Mouse (Mus musculus): ENCODE results near the gene Fkbp10. TPM values are rescaled to one million over a fixed set of nuclear protein-coding genes. Genes with fewer than 3 reads are reported as not detected.

Fkbp10 gene
- polyA plus RNA-seq (2012; rRNA removed) = 7.2 and 10.0 TPM in 2 replicates

DNA sequence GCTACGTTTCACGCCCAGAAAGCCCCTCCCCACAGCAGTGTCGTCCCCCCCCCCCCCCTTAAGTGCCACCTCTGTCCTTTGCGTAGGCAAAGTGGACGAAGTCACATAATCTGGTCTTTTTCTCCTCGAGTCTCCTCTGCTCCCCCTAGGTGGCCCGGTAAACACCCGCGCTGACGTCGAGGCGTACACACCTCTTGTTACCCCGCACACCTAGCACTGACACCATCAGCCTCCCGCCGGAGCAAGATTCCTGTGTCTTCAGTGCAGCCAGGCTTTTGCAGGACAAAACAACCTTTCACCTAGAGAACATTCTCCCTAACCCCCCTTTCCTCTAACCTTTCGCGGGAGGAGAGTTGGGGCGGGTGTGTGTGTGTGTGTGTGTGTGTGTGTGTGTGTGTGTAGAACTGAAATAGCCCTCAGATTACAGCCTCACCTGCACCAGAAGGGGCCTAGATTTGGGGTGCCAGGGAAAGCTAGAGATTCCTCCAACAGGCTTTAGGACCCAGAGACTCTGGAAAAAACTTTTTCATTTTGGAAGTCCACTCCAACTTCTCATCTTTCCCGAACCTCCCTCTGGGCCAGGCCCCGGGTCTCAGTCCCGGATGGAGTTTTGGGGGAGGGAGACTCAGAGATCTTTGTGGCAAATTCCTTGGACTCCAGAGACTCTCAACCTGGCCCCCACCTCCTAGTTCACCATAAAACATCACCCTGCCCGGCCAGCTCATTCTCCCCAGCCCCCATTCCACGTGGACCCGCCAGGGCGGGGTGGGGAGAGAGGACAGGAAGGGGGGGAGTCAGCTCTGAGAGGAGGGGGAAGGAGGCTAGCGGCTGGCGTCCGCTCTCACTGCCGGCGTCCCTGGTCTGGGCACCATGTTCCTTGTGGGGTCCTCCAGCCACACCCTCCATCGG lies at the start of gene Fkbp10:
TSS of gene Fkbp10 (plus strand) at position 784 of the 909 bp plus-strand sequence.
- TF ChIP-seq POLR2A (IDR thresholded peaks at IDR 0.05; ENCODE audit: low read depth, low read length) (no peak), CTCF (IDR thresholded peaks at IDR 0.05; ENCODE audit: extremely low read depth, insufficient read length, insufficient replicate concordance, low read depth, low read length) (no peak)

DNA sequence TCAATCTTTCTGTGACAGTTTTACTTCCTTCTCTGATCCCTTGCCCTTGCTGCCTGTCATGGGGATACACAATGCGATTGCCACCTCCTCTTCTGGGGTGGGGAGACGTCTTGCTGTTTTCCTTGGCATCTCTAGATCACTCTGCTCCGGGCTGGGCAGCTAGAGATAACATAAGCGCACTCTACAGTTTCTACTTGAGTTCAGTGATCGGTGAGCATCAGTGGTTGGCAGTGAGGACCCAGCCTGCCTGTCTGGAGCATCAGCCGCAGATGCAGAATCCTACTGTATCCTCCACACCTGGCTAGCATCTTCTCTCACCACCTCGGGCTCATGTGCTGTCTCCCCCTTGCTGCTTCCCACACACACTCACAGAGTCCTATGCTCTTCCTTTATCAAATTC lies 46.4 kb upstream of the Fkbp10 start:
- H3K27me3 ChIP-seq (ENCODE audit: control insufficient read depth, insufficient read depth, low read length) = no peaks in the 10 kb centered on the region
- WGBS = 68% methylated on average over 7 of the region's 7 CpGs
- H3K36me3 ChIP-seq (ENCODE audit: control insufficient read depth, insufficient read depth, low read length) = peaks cover 44% of the 10 kb centered on the region
- no peaks in the 10 kb centered on the region for H3K4me1 ChIP-seq (ENCODE audit: control insufficient read depth, insufficient read depth, insufficient read length, low read length)
- H3K4me3 ChIP-seq (ENCODE audit: low read depth, low read length) = no peak overlapping the region
- H3K27ac ChIP-seq (ENCODE audit: insufficient read depth, low read depth, low read length) = no peak overlapping the region
- TF ChIP-seq CTCF (IDR thresholded peaks at IDR 0.05; ENCODE audit: extremely low read depth, insufficient read length, insufficient replicate concordance, low read depth, low read length) (no peak), POLR2A (IDR thresholded peaks at IDR 0.05; ENCODE audit: low read depth, low read length) (no peak)

More for the DNA sequence above, at the start of gene Fkbp10:
- Histone ChIP-seq H3K27me3 (ENCODE audit: control insufficient read depth, insufficient read depth, low read length) (peaks cover 11% of the 10 kb centered on the region), H3K36me3 (ENCODE audit: control insufficient read depth, insufficient read depth, low read length) (no peaks in the 10 kb centered on the region), H3K27ac (ENCODE audit: insufficient read depth, low read depth, low read length) (peak within 1 kb of the TSS; percentile 73), H3K4me1 (ENCODE audit: control insufficient read depth, insufficient read depth, insufficient read length, low read length) (peaks cover 13% of the 10 kb centered on the region), H3K4me3 (ENCODE audit: low read depth, low read length) (peak within 1 kb of the TSS; percentile 65)
- WGBS = 4% methylated on average over 31 of the region's 31 CpGs

DNA sequence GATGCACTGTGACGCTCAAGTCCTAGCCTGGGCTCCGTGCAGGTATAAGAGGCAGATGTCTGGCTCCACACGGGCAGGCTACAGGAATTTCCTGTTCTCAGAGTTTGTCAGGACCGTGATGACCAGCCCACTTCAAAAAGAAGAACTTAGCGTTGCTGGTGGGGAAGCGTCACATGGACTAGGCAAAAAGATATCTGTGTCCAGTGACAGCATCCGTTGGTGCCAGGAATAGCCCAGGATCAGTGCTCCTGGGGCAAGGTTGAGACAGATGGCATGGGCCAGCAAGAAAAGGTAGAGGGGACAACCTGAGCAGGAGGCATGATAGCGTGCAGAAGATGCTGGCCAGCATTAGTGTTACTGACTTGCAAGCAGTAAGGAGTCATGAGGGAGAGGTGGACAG lies 45.7 kb upstream of the Fkbp10 start:
- Histone ChIP-seq H3K4me3 (ENCODE audit: low read depth, low read length) (no peak overlapping the region), H3K27me3 (ENCODE audit: control insufficient read depth, insufficient read depth, low read length) (no peaks in the 10 kb centered on the region), H3K27ac (ENCODE audit: insufficient read depth, low read depth, low read length) (no peak overlapping the region), H3K36me3 (ENCODE audit: control insufficient read depth, insufficient read depth, low read length) (peaks cover 49% of the 10 kb centered on the region), H3K4me1 (ENCODE audit: control insufficient read depth, insufficient read depth, insufficient read length, low read length) (no peaks in the 10 kb centered on the region)
- TF ChIP-seq CTCF (IDR thresholded peaks at IDR 0.05; ENCODE audit: extremely low read depth, insufficient read length, insufficient replicate concordance, low read depth, low read length) (no peak), POLR2A (IDR thresholded peaks at IDR 0.05; ENCODE audit: low read depth, low read length) (no peak)
- 78% methylated on average over 8 of the region's 8 CpGs for WGBS

GRCm38 (mm10) chr11:100371981-100372558 lies 43.4 kb upstream of the Fkbp10 start:
- no peak overlapping the region for H3K27ac ChIP-seq (ENCODE audit: insufficient read depth, low read depth, low read length)
- no peaks in the 10 kb centered on the region for H3K27me3 ChIP-seq (ENCODE audit: control insufficient read depth, insufficient read depth, low read length)
- no peaks in the 10 kb centered on the region; the same call in 1 of the 2 replicates for H3K4me1 ChIP-seq (ENCODE audit: control insufficient read depth, insufficient read depth, insufficient read length, low read length)
- H3K36me3 ChIP-seq (ENCODE audit: control insufficient read depth, insufficient read depth, low read length) = peaks cover 68% of the 10 kb centered on the region
- no peak overlapping the region for H3K4me3 ChIP-seq (ENCODE audit: low read depth, low read length)
- 92% methylated on average over 7 of the region's 8 CpGs for WGBS
- TF ChIP-seq CTCF (IDR thresholded peaks at IDR 0.05; ENCODE audit: extremely low read depth, insufficient read length, insufficient replicate concordance, low read depth, low read length) = no peak
- no peak for TF ChIP-seq POLR2A (IDR thresholded peaks at IDR 0.05; ENCODE audit: low read depth, low read length)

DNA sequence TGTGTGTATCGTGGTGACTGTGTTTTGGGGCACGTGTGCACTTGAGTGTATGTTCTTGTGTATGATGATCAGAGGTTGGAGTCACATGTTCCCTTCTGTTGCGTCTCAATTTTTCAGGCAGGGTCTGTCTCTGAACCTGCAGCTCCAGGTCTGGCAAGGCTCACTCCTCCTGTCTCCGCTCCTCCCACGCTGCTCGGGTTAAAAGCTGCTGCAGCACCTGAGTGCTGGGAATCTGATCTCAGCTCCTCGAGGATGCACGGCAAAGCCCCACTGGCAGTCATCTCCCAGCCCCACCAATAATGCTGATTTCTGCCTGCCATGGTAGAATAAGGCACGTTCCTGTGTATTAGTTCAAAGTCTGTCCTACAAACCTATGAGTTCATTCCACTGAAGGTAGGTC lies 40.4 kb upstream of the Fkbp10 start:
- TF ChIP-seq CTCF (IDR thresholded peaks at IDR 0.05; ENCODE audit: extremely low read depth, insufficient read length, insufficient replicate concordance, low read depth, low read length) = no peak
- TF ChIP-seq POLR2A (IDR thresholded peaks at IDR 0.05; ENCODE audit: low read depth, low read length) = no peak
- Histone ChIP-seq H3K4me1 (ENCODE audit: control insufficient read depth, insufficient read depth, insufficient read length, low read length) (no peaks in the 10 kb centered on the region; the same call in 1 of the 2 replicates), H3K4me3 (ENCODE audit: low read depth, low read length) (no peak overlapping the region), H3K27me3 (ENCODE audit: control insufficient read depth, insufficient read depth, low read length) (no peaks in the 10 kb centered on the region), H3K36me3 (ENCODE audit: control insufficient read depth, insufficient read depth, low read length) (peaks cover 88% of the 10 kb centered on the region), H3K27ac (ENCODE audit: insufficient read depth, low read depth, low read length) (no peak overlapping the region)
- 88% methylated on average over 9 of the region's 9 CpGs for WGBS

DNA sequence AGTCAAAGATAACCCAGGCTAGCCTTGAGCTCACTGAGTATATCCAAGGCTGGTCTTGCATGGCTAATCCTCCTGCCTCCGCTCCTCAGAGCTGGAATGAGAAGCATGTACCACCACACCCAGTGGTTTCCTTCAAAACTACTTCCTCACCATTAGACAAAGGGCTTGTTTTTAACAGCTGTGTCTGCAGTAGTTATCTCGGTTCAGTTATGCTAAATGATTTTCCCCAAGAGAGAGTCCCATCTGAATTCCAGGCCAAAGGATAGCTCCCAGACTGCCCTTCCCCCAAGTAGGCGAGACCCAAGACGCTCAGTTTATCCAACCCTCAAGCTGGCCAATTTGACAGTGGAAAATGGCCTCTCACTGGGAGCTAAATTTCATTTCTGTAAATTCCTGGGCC lies 39.5 kb upstream of the Fkbp10 start:
- WGBS = 65% methylated on average over 4 of the region's 4 CpGs
- Histone ChIP-seq H3K36me3 (ENCODE audit: control insufficient read depth, insufficient read depth, low read length) (peaks cover 89% of the 10 kb centered on the region), H3K27me3 (ENCODE audit: control insufficient read depth, insufficient read depth, low read length) (no peaks in the 10 kb centered on the region), H3K4me3 (ENCODE audit: low read depth, low read length) (no peak overlapping the region), H3K4me1 (ENCODE audit: control insufficient read depth, insufficient read depth, insufficient read length, low read length) (no peaks in the 10 kb centered on the region; the same call in 1 of the 2 replicates), H3K27ac (ENCODE audit: insufficient read depth, low read depth, low read length) (no peak overlapping the region)
- TF ChIP-seq POLR2A (IDR thresholded peaks at IDR 0.05; ENCODE audit: low read depth, low read length) (no peak), CTCF (IDR thresholded peaks at IDR 0.05; ENCODE audit: extremely low read depth, insufficient read length, insufficient replicate concordance, low read depth, low read length) (no peak)
